Mouse (Mus musculus): ENCODE measurements around the gene Myl12a.
"Not testable (repeated sequence)": the region's sequence is repeated elsewhere in the genome, so short reads cannot be mapped to it uniquely, and the experiment has no call there.

Gene Myl12a

GRCm38 (mm10) chr17:70989430-70989829 is 13.2 kb downstream of the Myl12a start:
- no peak for DNase-seq (ENCODE audit: low spot score)

GRCm38 (mm10) chr17:70988337-70988767 is 14.3 kb downstream of the Myl12a start:
- no peak for DNase-seq (ENCODE audit: low spot score)

DNA sequence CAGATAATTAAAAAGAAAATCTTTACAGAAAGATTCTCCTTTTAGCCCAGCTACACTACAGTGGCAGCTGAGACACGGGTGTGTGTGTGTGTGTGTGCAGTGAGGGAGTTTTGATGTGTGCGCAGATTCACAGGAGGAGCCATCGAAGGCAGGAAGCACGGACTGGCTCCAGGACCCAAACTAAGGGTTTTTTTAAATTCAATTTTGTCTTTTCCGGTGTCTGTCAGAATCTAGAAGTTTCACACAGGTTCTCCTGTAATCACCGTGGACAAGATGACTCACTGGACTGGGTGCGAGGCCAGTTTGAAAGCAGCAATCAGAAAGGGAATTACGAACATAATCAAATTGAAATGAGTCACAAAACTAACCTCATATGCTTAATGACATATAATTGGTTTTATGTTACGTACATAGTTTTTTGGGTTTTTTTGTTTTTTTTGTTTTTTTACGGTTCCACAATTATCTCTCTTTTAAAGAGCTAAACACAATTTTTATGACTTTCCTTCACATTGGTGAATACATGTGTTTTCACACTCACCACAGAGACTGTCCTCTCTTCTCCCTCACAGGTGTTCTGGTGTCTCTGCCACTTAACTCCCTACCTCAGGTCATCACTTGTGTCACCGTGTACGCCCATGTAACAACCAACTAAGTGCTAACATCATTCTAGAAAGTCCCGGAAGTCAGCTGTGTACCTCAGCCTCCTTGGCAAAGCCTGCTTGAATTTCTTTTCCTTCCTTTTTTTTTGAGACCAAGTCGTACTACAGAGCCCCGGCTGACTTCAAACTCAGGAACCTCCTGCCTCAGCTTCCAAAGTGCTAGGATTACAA is 15.6 kb downstream of the Myl12a start:
- DNase-seq (ENCODE audit: low spot score) = no peak

DNA sequence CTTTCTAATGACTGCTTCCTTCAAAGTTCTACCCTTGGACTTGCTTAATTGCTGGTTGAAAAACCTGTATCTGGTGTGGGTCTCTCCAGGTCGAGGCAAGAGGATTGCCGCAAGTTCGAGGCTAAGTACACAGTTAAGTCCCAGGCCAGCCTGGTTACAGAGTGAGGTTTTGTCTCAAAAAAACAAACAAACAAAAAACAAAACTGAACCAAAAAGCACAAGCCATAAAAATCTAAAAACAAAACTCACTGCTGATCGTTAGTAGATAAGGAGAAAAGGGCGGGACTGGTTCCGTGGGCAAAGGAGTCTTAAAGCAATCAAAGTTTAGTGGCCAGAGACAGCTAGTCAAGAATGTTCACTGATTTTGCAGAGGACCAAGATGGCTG is 16.3 kb downstream of the Myl12a start:
- no peak for DNase-seq (ENCODE audit: low spot score)

- no peak for DNase-seq (ENCODE audit: low spot score)
Observed at GRCm38 (mm10) chr17:70985501-70986354, 16.9 kb downstream of the Myl12a start.

DNA sequence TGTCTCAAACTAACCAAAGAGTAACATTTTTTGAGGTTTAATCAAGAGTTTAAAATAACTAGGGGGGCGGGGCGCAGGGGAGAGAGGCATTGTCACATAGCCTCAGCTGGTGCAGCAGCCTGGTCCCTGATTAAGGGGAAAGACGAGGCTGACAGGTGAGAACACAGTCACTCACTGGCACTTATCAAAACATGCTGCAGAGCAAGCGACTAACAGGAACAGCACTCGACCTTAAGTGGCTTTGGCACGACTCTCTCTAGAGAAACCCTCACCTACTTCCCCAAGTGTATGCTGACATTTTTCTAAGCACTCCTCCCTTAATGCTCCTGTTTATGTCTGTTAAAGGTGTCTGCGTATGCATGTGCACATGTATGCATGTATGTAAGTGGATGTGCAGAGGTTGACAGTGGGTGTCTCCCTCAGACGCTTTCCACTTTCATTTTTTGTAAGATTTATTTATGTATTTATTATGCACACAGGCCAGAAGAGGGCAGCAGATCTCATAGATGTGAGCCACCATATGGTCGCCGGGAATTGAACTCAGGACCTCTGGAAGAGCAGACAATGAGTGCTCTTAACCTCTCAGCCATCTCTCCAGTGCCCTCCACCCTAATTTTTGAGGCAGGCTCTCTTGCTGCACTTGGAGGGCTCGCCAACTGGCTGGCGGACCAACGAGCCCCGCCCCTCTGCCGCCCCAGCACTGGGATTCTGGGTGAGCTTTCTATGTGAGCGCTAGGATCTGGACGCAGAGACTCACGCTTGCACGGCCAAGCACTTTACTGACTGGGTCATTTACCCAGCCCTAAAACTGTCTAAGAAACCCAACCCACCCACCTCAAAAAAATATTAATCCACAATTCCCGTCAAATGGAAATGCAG is 23.1 kb downstream of the Myl12a start:
- DNase-seq (ENCODE audit: low spot score) = no peak

DNA sequence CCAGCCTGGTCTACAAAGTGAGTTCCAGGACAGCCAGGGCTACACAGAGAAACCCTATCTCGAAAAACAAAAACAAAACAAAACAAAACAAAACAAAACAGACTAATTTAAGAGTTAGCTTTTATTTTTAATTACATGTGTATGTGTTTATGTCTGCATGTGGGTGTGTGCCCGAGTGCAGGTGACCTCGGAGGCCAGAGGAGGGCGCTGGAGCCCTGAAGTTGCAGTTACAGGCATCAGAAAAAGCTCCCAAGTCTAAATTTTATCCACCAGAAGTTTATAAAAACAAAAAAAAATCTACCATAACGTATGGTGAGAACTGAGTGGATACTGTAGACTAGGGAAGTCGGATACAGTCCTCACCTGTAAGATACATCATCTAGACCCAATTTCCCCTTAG is 24.9 kb downstream of the Myl12a start:
- no peak for DNase-seq (ENCODE audit: low spot score)

DNA sequence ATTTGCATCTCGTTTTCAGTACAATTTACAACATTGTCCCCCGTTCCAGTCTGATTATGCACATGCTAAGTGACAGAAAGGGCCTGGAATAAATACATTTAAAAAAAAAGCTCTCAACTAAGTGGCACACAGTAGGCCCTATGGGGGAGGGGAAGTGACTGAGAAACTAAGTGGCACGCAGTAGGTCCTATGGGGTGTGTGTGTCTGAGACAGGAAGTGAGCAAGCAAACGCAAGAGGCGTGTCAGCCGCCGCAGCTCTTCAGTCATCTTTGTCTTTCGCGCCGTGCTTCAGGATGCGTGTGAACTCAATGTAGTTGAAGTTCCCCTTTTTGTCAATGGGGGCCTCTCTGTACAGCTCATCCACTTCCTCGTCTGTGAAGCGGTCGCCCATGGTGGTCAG is 28.6 kb downstream of the Myl12a start:
- not testable (repeated sequence) for DNase-seq (ENCODE audit: low spot score)

DNA sequence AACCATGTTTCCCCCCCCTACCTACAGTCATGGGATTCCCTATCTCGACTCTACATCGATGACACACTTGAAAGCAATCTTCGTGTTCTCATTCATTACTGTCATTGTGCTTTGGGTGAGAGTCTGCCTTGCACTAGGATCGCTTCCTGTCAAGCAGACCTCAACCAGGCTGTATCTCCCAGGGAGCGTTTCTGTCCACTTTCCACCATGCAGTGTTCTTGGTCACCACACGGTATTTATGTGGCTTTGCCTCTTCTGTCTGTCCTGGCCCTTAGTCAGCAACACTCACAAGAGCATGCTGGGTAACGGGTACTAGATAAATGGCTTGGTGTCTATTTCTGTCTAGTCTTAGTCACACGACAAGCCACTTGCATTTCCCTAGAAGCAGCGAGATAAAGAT is 29.3 kb downstream of the Myl12a start:
- DNase-seq (ENCODE audit: low spot score) = no peak

- DNase-seq (ENCODE audit: low spot score) = no peak
Observed at GRCm38 (mm10) chr17:70971206-70971605, 31.5 kb downstream of the Myl12a start.

DNA sequence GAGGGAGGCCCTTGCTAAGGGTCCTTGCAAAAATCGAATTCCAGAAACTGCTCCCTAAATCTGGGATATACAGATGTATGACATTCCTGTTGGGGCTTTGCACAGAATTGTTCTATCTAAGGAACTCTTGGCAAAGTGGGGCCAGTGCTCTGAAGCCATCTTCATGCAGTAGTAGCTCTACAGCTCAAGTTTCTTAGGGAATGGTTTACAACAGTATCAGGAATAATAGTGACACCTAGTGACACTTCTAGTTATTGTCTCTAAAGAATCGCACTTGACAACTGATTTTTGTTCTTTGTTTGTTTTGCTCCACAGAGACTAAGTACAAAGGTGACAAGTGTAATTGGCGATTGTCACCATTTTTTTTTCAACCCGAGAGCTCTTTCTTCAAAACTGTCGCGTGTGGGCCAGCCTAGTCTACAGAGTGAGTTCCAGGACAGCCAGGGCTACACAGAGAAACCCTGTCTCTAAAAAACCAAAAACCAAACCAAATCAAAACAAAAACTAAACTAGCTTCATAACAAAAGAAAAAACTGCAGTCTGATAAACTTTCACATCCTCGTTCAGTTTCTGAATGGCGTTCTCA is 34.0 kb downstream of the Myl12a start:
- no peak for DNase-seq (ENCODE audit: low spot score)

DNA sequence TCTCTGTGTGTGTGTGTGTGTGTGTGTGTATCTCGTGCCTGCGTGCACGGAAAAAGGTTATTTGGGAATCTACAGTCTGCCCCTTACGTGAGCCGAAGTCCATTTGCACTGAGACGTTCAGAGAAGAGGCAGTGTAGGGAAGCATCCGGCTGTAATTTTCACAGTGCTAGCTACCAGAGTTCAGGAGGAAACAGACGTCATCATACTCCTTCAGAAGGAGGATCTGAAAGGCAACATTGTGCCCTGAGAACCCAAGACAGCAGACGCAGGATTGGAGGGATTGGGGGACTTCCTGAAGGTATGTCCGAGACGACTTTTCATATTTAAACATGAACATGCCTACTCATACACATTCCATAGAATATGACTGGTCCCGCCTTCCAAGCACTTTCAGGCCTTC is 35.0 kb downstream of the Myl12a start:
- no peak for DNase-seq (ENCODE audit: low spot score)

DNA sequence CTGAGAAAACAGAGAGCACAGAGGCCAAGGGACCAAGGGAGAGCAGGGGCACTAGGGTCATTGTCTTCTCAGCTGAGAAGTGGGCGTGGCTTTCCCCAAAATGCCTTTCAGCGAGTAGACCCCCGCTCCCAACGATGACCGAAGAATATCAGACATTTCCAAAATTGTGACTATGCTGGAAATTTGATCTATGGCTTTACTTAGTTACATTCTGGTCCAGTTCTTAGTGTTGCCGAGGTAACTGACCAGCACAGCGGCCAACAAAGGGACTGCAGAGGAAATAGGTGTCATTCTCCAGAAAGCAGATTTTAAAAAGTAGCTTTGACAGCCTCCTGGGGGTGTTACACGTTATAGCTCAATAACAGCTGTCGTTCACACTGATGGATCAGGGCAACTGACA is 35.5 kb downstream of the Myl12a start:
- DNase-seq (ENCODE audit: low spot score) = no peak

GRCm38 (mm10) chr17:70966126-70966525 is 36.6 kb downstream of the Myl12a start:
- DNase-seq (ENCODE audit: low spot score) = no peak

- no peak for DNase-seq (ENCODE audit: low spot score)
Observed at GRCm38 (mm10) chr17:70965281-70965680, 37.4 kb downstream of the Myl12a start.

GRCm38 (mm10) chr17:70963546-70963945 is 39.1 kb downstream of the Myl12a start:
- DNase-seq (ENCODE audit: low spot score) = peak; percentile 88

DNA sequence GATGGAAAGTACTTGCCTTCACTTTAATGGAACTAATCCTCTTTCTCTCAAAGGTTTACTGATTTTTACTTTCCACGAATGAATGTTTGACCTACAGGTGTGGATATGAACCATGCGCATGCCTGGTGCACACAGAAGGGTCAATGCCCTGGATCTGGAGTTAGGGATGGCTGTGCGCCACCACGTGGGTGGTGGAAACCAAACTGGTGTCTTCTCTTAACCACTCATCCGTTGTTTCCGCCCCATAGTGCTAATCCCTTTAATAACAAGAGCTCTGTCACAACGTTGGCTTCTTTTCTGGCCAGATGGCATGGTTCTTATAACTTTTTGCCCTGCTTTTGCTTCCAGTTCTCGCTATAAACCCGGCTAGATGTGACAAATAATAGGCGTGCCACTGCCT is 51.4 kb downstream of the Myl12a start:
- no peak for DNase-seq (ENCODE audit: low spot score)

DNA sequence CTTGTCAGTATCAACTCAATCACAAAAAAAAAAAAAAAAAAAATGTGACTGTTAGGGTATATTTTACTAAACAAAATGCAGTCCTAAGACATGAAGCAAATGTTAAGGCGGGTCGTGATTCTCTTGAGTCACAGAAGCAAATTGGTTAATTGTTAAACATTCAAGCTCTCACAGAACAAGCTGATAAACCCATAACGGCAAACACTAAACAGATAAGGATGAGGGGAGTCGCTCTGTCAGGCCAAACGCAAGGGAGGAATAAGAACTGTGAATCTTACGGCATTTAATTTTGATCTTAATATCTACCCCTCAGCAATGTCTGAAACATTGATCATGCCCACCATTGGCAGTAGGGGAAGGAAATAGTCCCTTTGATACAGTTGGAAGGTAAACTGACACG is 53.5 kb downstream of the Myl12a start:
- DNase-seq (ENCODE audit: low spot score) = no peak

DNA sequence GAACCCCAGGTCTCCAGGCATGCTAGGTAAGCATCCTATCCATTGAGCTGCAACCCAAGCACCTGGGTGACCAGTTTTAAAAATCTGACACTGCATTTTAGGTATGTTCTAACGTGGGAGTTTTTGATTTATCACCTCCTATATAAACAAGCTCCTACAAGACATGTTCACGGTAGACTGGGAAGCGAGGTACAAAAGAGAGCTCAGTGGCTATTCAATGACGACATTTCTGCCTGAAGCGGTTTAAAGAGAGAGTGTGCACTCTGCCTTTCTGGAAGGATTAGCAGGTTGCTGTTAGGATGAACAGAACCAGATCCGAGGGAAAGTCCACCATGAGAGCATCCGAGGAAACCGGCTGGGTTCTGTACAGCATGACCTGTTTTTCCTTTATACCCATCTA is 54.0 kb downstream of the Myl12a start:
- DNase-seq (ENCODE audit: low spot score) = no peak

GRCm38 (mm10) chr17:70943779-70944178 is 58.9 kb downstream of the Myl12a start:
- DNase-seq (ENCODE audit: low spot score) = no peak

All from spleen, adult 12 weeks (tissue).